Mouse (Mus musculus) testis, adult 2 months (tissue): ENCODE data around the gene Tgfa. TPM values are rescaled to one million over a fixed set of nuclear protein-coding genes. Genes with fewer than 3 reads are reported as not detected.

ENCODE experiments used
- H3K27ac ChIP-seq: fragments of 200-500 bp; 2 replicates; pipeline ENCODE4 v1.5.1; 2012; ENCODE audit warnings: low read depth, low read length; ENCODE audit not compliant: control insufficient read depth, insufficient read depth
- H3K27me3 ChIP-seq: fragments of 200-500 bp; 2 replicates; pipeline ENCODE4 v1.6.1; 2012; ENCODE audit warnings: mild to moderate bottlenecking, low read length, moderate library complexity; ENCODE audit not compliant: control insufficient read depth, insufficient read depth
- H3K36me3 ChIP-seq: fragments of 200-500 bp; 2 replicates; pipeline ENCODE4 v1.6.1; 2012; ENCODE audit warnings: mild to moderate bottlenecking, low read length; ENCODE audit not compliant: control insufficient read depth, insufficient read depth
- H3K4me1 ChIP-seq: fragments of 200-500 bp; 2 replicates; pipeline ENCODE4 v1.6.1; 2012; ENCODE audit warnings: low read length; ENCODE audit not compliant: control insufficient read depth, insufficient read depth
- H3K4me3 ChIP-seq: fragments of 200-500 bp; 2 replicates; pipeline ENCODE4 v1.5.1; 2012; ENCODE audit warnings: low read depth, mild to moderate bottlenecking, low read length, moderate library complexity, mixed read lengths; ENCODE audit not compliant: control insufficient read depth
- CTCF ChIP-seq: fragments of 200-500 bp; IDR thresholded peaks from 2 replicates; pipeline ENCODE4 v1.5.1; 2012; ENCODE audit warnings: low read depth, mild to moderate bottlenecking, inconsistent platforms, low read length, moderate library complexity; ENCODE audit not compliant: control insufficient read depth, insufficient read depth, insufficient replicate concordance
- POLR2A ChIP-seq: fragments of 200-500 bp; IDR thresholded peaks from 2 replicates; pipeline ENCODE4 v1.6.1; 2012; ENCODE audit warnings: low read depth, mild to moderate bottlenecking, inconsistent platforms, low read length, moderate library complexity; ENCODE audit not compliant: control insufficient read depth
- polyA plus RNA-seq: library from polyadenylated mRNA; depleted of rRNA; stranded (reverse); fragments of >200 nt; gene quantifications from 2 replicates; pipeline ENCODE4 v1.2.3, GENCODE M21; 2012

Gene Tgfa
- polyA plus RNA-seq, 1 experiment = 2.7 TPM

GRCm38 (mm10) chr6:86252176-86253125 lies 57.4 kb downstream of the Tgfa start:
- no peaks in the 10 kb centered on the region for H3K27me3 ChIP-seq
- H3K4me3 ChIP-seq = no peak overlapping the region
- no peak overlapping the region for H3K27ac ChIP-seq
- H3K4me1 ChIP-seq = peaks cover 3% of the 10 kb centered on the region; the same call in 1 of the 2 replicates
- H3K36me3 ChIP-seq = no peaks in the 10 kb centered on the region
- TF ChIP-seq CTCF (no peak), POLR2A (no peak)

- H3K36me3 ChIP-seq = no peaks in the 10 kb centered on the region
- peaks cover 8% of the 10 kb centered on the region for H3K4me1 ChIP-seq
- no peak overlapping the region for H3K27ac ChIP-seq
- no peak for TF ChIP-seq POLR2A
- TF ChIP-seq CTCF = no peak
- no peak overlapping the region for H3K4me3 ChIP-seq
- no peaks in the 10 kb centered on the region for H3K27me3 ChIP-seq
Measured at GRCm38 (mm10) chr6:86255899-86256298, 60.9 kb downstream of the Tgfa start.

- no peak overlapping the region for H3K4me3 ChIP-seq
- TF ChIP-seq POLR2A = no peak
- TF ChIP-seq CTCF = no peak
- no peaks in the 10 kb centered on the region for H3K27me3 ChIP-seq
- no peak overlapping the region for H3K27ac ChIP-seq
- H3K4me1 ChIP-seq = peaks cover 4% of the 10 kb centered on the region; the same call in 1 of the 2 replicates
- no peaks in the 10 kb centered on the region for H3K36me3 ChIP-seq
Measured at GRCm38 (mm10) chr6:86259242-86259641, 64.2 kb downstream of the Tgfa start.

GRCm38 (mm10) chr6:86260322-86261050 lies 65.5 kb downstream of the Tgfa start:
- no peak overlapping the region for H3K27ac ChIP-seq
- H3K27me3 ChIP-seq = no peaks in the 10 kb centered on the region
- TF ChIP-seq CTCF (peak; percentile 81; the same call in 1 of the 2 replicates), POLR2A (no peak)
- H3K4me1 ChIP-seq = peaks cover 6% of the 10 kb centered on the region
- H3K4me3 ChIP-seq = no peak overlapping the region
- H3K36me3 ChIP-seq = no peaks in the 10 kb centered on the region

GRCm38 (mm10) chr6:86266786-86267185 lies 71.8 kb downstream of the Tgfa start:
- TF ChIP-seq POLR2A = no peak
- no peak for TF ChIP-seq CTCF

GRCm38 (mm10) chr6:86270373-86271068 lies 75.5 kb downstream of the Tgfa start:
- Histone ChIP-seq H3K4me3 (no peak overlapping the region), H3K27ac (no peak overlapping the region), H3K4me1 (no peaks in the 10 kb centered on the region; the same call in 1 of the 2 replicates), H3K27me3 (no peaks in the 10 kb centered on the region), H3K36me3 (no peaks in the 10 kb centered on the region)
- TF ChIP-seq POLR2A = no peak

More at GRCm38 (mm10) chr6:86266786-86267185, 71.8 kb downstream of the Tgfa start:
- Histone ChIP-seq H3K4me1 (peaks cover 2% of the 10 kb centered on the region; the same call in 1 of the 2 replicates), H3K4me3 (no peak overlapping the region), H3K27me3 (no peaks in the 10 kb centered on the region), H3K27ac (no peak overlapping the region), H3K36me3 (no peaks in the 10 kb centered on the region)
